In the genomic region with DNA sequence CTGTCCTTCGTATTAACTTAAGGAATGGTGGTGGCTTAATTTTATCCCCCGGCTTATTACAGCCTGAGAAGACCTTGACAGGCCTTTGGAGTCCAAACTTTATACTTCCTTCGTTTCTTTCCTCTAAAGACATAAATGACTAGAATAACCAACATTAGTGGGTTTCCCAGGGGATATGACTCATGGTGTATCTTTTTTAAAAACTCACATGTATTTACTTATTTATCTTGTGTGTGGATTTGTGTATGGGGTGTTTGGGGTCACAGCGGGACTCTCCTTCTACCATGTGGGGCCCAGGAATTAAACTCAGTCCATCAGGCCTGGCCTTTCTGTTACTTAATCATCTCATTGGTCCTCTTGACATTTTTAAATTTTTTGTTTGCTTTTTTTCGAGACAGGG, we compare ENCODE assay signal across 32 mouse cellular contexts. TPM values are rescaled to one million over a fixed set of nuclear protein-coding genes. Genes with fewer than 3 reads are reported as not detected.
"Had no signal": no experiment of that assay in that cellular context is flagged by ENCODE, and none has a peak within 500 bp of the region (broad histone marks: within the 10 kb centered on the region; RNA-seq: fewer than 3 reads in every experiment).

No protein-coding gene starts in this region.

- H3K27ac ChIP-seq: gastrocnemius, adult 2 months; heart, embryonic 10.5 days; hindbrain, embryonic 10.5 days; hindbrain, embryonic 12.5 days; hindbrain, embryonic 14.5 days; layer of hippocampus, adult 2 months; left cerebral cortex, adult 2 months; limb, embryonic 10.5 days; limb, embryonic 12.5 days; liver, embryonic 13.5 days had no signal

- H3K9ac ChIP-seq: heart, embryonic 12.5 days; hindbrain, embryonic 12.5 days; hindbrain, embryonic 14.5 days; limb, embryonic 12.5 days; liver, embryonic 13.5 days had no signal

- H3K4me3 ChIP-seq: gastrocnemius, adult 2 months; heart, embryonic 10.5 days; heart, embryonic 12.5 days; hindbrain, embryonic 10.5 days; hindbrain, embryonic 12.5 days; layer of hippocampus, adult 2 months; left cerebral cortex, adult 2 months; limb, embryonic 10.5 days; limb, embryonic 12.5 days; liver, embryonic 13.5 days had no signal

- DNase-seq: gastrocnemius, adult 2 months; gastrocnemius, postnatal 10 days; gastrocnemius, postnatal 25 days; heart, postnatal 10 days; heart, postnatal 4 days; kidney, adult 18-20 months; kidney, adult 8-10 months; kidney, postnatal 10 days; kidney, postnatal 25 days; kidney, postnatal 4 days; liver; liver, embryonic 13.5 days had no signal

- H3K36me3 ChIP-seq: heart, embryonic 10.5 days; heart, embryonic 12.5 days; hindbrain, embryonic 12.5 days; limb, embryonic 12.5 days; liver, embryonic 13.5 days had no signal

- H3K4me2 ChIP-seq: heart, embryonic 12.5 days; hindbrain, embryonic 12.5 days; hindbrain, embryonic 14.5 days; limb, embryonic 12.5 days; liver, embryonic 11.5 days; liver, embryonic 13.5 days had no signal

- H3K27me3 ChIP-seq: hindbrain, embryonic 12.5 days; limb, embryonic 12.5 days; liver, embryonic 13.5 days had no signal

- ATAC-seq: hindbrain, embryonic 16.5 days; inflammation-experienced regulatory T-cells, adult 6 months; intestine, postnatal 0 days had no signal

- H3K9me3 ChIP-seq: heart, embryonic 10.5 days; heart, embryonic 12.5 days; hindbrain, embryonic 10.5 days; hindbrain, embryonic 12.5 days; limb, embryonic 10.5 days; limb, embryonic 12.5 days; liver, embryonic 13.5 days had no signal

RNA-seq across cellular contexts. Expression of a gene that starts 31.8 kb away (rescaled TPM):
- total RNA-seq: gastrocnemius, adult 2 months; gastrocnemius, postnatal 25 days; gastrocnemius, postnatal 4 days; granulocyte monocyte progenitor cell, adult 5-6 weeks; heart, adult 8-10 months; heart, postnatal 10 days; heart, postnatal 25 days; heart, postnatal 4 days had no signal
- polyA plus RNA-seq: heart, embryonic 10.5 days; heart, embryonic 12.5 days; heart, embryonic 16.5 days; inflammation-experienced regulatory T-cells, adult 6 months; kidney, embryonic 14.5 days; kidney, embryonic 16.5 days; limb, embryonic 10.5 days; limb, embryonic 12.5 days; liver, embryonic 11.5 days; liver, embryonic 13.5 days had no signal
